Mouse (Mus musculus) brain, embryonic 14.5 days (tissue): ENCODE measurements around the gene 2010111I01Rik.

ENCODE experiments used
- CTCF ChIP-seq: fragments of 200-500 bp; IDR thresholded peaks from 2 replicates; pipeline ENCODE4 v1.5.1; 2012; ENCODE audit warnings: inconsistent platforms, mild to moderate bottlenecking, moderate library complexity, borderline replicate concordance; ENCODE audit not compliant: insufficient read depth, insufficient read length; ENCODE audit errors: extremely low read depth
- POLR2A ChIP-seq: fragments of 200-500 bp; IDR thresholded peaks from 2 replicates; pipeline ENCODE4 v1.6.1; 2012; ENCODE audit warnings: mild to moderate bottlenecking, inconsistent platforms, borderline replicate concordance; ENCODE audit not compliant: poor library complexity, insufficient read depth, insufficient read length, severe bottlenecking; ENCODE audit errors: extremely low read depth

DNA sequence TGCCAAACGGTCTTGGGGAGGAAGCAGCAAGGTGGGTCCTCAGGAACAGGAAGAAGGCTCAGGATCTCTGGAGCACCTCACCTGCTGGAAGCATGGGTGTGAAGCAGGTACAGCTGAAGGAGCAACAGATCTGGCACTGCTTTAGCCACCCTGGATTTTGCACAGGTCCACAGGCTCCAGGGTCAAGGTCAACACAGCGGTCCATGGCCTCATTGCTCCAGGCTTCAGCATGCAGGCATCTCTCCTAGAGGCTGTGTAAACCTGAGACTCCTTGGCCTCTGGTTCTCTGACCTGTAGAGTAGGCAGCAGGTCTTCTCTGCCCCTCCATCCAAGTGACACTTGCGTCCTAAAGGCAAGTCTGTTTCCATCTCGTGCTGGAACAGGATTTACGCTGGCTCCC, 334.2 kb downstream of the 2010111I01Rik start:
- TF ChIP-seq CTCF = no peak
- TF ChIP-seq POLR2A = no peak
